In genomic region chr10:18879690-18880089, GRCm38 (mm10) we compare ENCODE assay signal across 23 mouse cellular contexts. TPM values are rescaled to one million over a fixed set of nuclear protein-coding genes. Genes with fewer than 3 reads are reported as not detected.
DNase-seq lines count a peak whose midpoint lies in the region; ATAC-seq and TF ChIP-seq lines count a peak whose summit lies in the region.
"Had no signal": no experiment of that assay in that cellular context is flagged by ENCODE, and none has a peak within 500 bp of the region (broad histone marks: within the 10 kb centered on the region; RNA-seq: fewer than 3 reads in every experiment).

No protein-coding gene starts in this region.

- H3K9me3 ChIP-seq in CH12.LX (replicated peaks; ENCODE audit: low read length): no peaks in the 10 kb centered on the region
- no peaks in the 10 kb centered on the region for H3K9me3 ChIP-seq in hindbrain, postnatal 0 days (ENCODE audit: low read length)
- H3K9me3 ChIP-seq: embryonic facial prominence, embryonic 10.5 days; embryonic facial prominence, embryonic 12.5 days; forebrain, embryonic 13.5 days; forebrain, embryonic 15.5 days had no signal

- H3K79me2 ChIP-seq in CH12.LX (replicated peaks; ENCODE audit: control insufficient read depth, extremely low read depth, insufficient read depth, poor library complexity, severe bottlenecking): no peaks in the 10 kb centered on the region

- peak; percentile 46 for DNase-seq in CH12.LX (ENCODE audit: extremely low read depth)
- peak; percentile 68 for DNase-seq in MEL-GATA-1-ER (ENCODE audit: extremely low read depth, low read depth)
- DNase-seq in hindbrain, postnatal 0 days (ENCODE audit: low spot score): no peak
- no peak for DNase-seq in adrenal gland, adult 8-10 months
- DNase-seq in ovary, postnatal 10 days (ENCODE audit: low spot score): no peak
- no peak for DNase-seq in left cerebral cortex, postnatal 4 days
- DNase-seq: adrenal gland, adult 2 months; adrenal gland, postnatal 14 days; adrenal gland, postnatal 36 days; B cell, adult 2 months; cerebellum, adult 18-20 months; cerebellum, adult 8-10 months; cerebellum, adult 9-11 months; cerebellum, postnatal 14 days; cerebellum, postnatal 36 days; forebrain, postnatal 0 days had no signal

- TF ChIP-seq EP300 in CH12.LX (IDR thresholded peaks at IDR 0.05; ENCODE audit: low read length): peak; percentile 37; the same call in 1 of the 2 replicates

- TF ChIP-seq RAD21 in CH12.LX (IDR thresholded peaks at IDR 0.05; ENCODE audit: low read depth, low read length): no peak

- no peak overlapping the region for H3K27ac ChIP-seq in CH12.LX (ENCODE audit: insufficient read depth, low read depth)
- no peak overlapping the region for H3K27ac ChIP-seq in hindbrain, postnatal 0 days
- H3K27ac ChIP-seq: embryonic facial prominence, embryonic 10.5 days; embryonic facial prominence, embryonic 12.5 days; forebrain, embryonic 13.5 days; forebrain, embryonic 15.5 days had no signal

- in situ Hi-C loops in CH12.LX (cut with MboI; ENCODE audit: low pct_ligation_motif_present, low pct_unique_long_range_greater_than_20kb, low sequenced_read_pairs): loop anchor here (25.0 kb wide), 1 partner anchor 317 kb away; no protein-coding TSS in a partner anchor

- dilution Hi-C loops in CH12.LX (cut with MboI; ENCODE audit: extremely low pct_ligation_motif_present, extremely low pct_unique_long_range_greater_than_20kb, low sequenced_read_pairs): no loop called here

- no peaks in the 10 kb centered on the region for H3K36me3 ChIP-seq in CH12.LX (replicated peaks in 1 of 2; ENCODE audit: control insufficient read depth in 1 of 2, insufficient read depth in 1 of 2, low read length in 1 of 2)
- no peaks in the 10 kb centered on the region for H3K36me3 ChIP-seq in hindbrain, postnatal 0 days (ENCODE audit: insufficient read depth, low read length)
- H3K36me3 ChIP-seq: embryonic facial prominence, embryonic 10.5 days; embryonic facial prominence, embryonic 12.5 days; forebrain, embryonic 15.5 days had no signal

- intact Hi-C loops in left cerebral cortex, postnatal 4 days (cut with DNase I): no loop called here

- H3K4me1 ChIP-seq in CH12.LX (ENCODE audit: control insufficient read depth in 1 of 2, insufficient read depth in 2 of 2): peaks cover 7 to 44% of the 10 kb centered on the region in 2 experiments
- H3K4me1 ChIP-seq in hindbrain, postnatal 0 days (ENCODE audit: insufficient read depth, low read length): no peaks in the 10 kb centered on the region
- H3K4me1 ChIP-seq: forebrain, embryonic 13.5 days; forebrain, embryonic 15.5 days had no signal

- WGBS in hindbrain, postnatal 0 days: 96% methylated on average over 1 of the region's 1 CpGs

- TF ChIP-seq POLR2A in CH12.LX (IDR thresholded peaks at IDR 0.05; ENCODE audit: low read depth, low read length): no peak

- no peaks in the 10 kb centered on the region for H3K27me3 ChIP-seq in CH12.LX (replicated peaks)
- no peaks in the 10 kb centered on the region for H3K27me3 ChIP-seq in hindbrain, postnatal 0 days (ENCODE audit: insufficient read depth, low read length)
- H3K27me3 ChIP-seq: embryonic facial prominence, embryonic 12.5 days; forebrain, embryonic 13.5 days; forebrain, embryonic 15.5 days had no signal

- ATAC-seq in granulocyte monocyte progenitor cell, adult 5-6 weeks (replicated peaks; ENCODE audit: poor library complexity, severe bottlenecking): peak; percentile 56
- ATAC-seq in megakaryocyte progenitor cell, adult 5-6 weeks (replicated peaks; ENCODE audit: poor library complexity): 0 out of 2 replicates have a peak, but pooled peaks have one; percentile 34
- ATAC-seq in hindbrain, postnatal 0 days: no peak
- ATAC-seq: CD4-positive, CD25-positive, alpha-beta regulatory T cell, adult 4 months; forebrain, embryonic 13.5 days; forebrain, embryonic 15.5 days; forebrain, postnatal 0 days had no signal

- H3K4me2 ChIP-seq in CH12.LX (ENCODE audit: insufficient read depth, low read depth, poor library complexity, severe bottlenecking): no peak overlapping the region
- H3K4me2 ChIP-seq in hindbrain, postnatal 0 days (ENCODE audit: low read depth, low read length): no peak overlapping the region
- H3K4me2 ChIP-seq: embryonic facial prominence, embryonic 12.5 days; forebrain, embryonic 13.5 days; forebrain, embryonic 15.5 days had no signal

- no peak overlapping the region for H3K9ac ChIP-seq in CH12.LX (ENCODE audit: insufficient read depth, low read depth)
- H3K9ac ChIP-seq in hindbrain, postnatal 0 days (replicated peaks; ENCODE audit: low read length): no peak overlapping the region
- H3K9ac ChIP-seq: embryonic facial prominence, embryonic 12.5 days; forebrain, embryonic 13.5 days; forebrain, embryonic 15.5 days; forebrain, postnatal 0 days had no signal

- no peak for TF ChIP-seq CTCF in CH12.LX (conservative IDR thresholded peaks at IDR 0.05 in 1 of 2, IDR thresholded peaks at IDR 0.05 in 1 of 2; ENCODE audit: low read depth in 2 of 2, low read length in 2 of 2)
- TF ChIP-seq CTCF in hindbrain, postnatal 0 days (IDR thresholded peaks at IDR 0.05; ENCODE audit: low read depth): no peak

- no peak overlapping the region for H3K4me3 ChIP-seq in CH12.LX (replicated peaks in 1 of 3; ENCODE audit: low read depth in 2 of 3, low read length in 2 of 3, poor library complexity in 1 of 3)
- no peak overlapping the region for H3K4me3 ChIP-seq in hindbrain, postnatal 0 days (ENCODE audit: low read length)
- H3K4me3 ChIP-seq: embryonic facial prominence, embryonic 10.5 days; embryonic facial prominence, embryonic 12.5 days; forebrain, embryonic 13.5 days; forebrain, embryonic 15.5 days had no signal

TF ChIP-seq in CH12.LX, 34 proteins besides CTCF, POLR2A, EP300 and RAD21:
- TF ChIP-seq SMC3 (IDR thresholded peaks at IDR 0.05; ENCODE audit: low read depth, low read length) (no peak), KAT2A (IDR thresholded peaks at IDR 0.05; ENCODE audit: insufficient replicate concordance, low read length) (no peak), ZKSCAN1 (IDR thresholded peaks at IDR 0.05; ENCODE audit: borderline replicate concordance, low read depth, low read length) (no peak), MAZ (IDR thresholded peaks at IDR 0.05; ENCODE audit: low read depth, low read length) (no peak), HCFC1 (IDR thresholded peaks at IDR 0.05; ENCODE audit: low read depth, low read length) (no peak), RCOR1 (conservative IDR thresholded peaks at IDR 0.05; ENCODE audit: low read depth, low read length) (no peak), NELFE (IDR thresholded peaks at IDR 0.05; ENCODE audit: low read depth, low read length) (no peak), PAX5 (IDR thresholded peaks at IDR 0.05; ENCODE audit: low read length) (no peak), MAX (IDR thresholded peaks at IDR 0.05; ENCODE audit: low read length) (no peak), CHD2 (IDR thresholded peaks at IDR 0.05; ENCODE audit: low read length) (no peak), USF1 (IDR thresholded peaks at IDR 0.05; ENCODE audit: low read depth, low read length) (no peak), ETS1 (conservative IDR thresholded peaks at IDR 0.05; ENCODE audit: low read depth, low read length) (no peak), MXI1 (IDR thresholded peaks at IDR 0.05; ENCODE audit: low read depth, low read length) (no peak), POLR2AphosphoS2 (IDR thresholded peaks at IDR 0.05; ENCODE audit: low read depth, low read length) (no peak), ZC3H11A (IDR thresholded peaks at IDR 0.05; ENCODE audit: low read depth, low read length) (no peak), NRF1 (IDR thresholded peaks at IDR 0.05; ENCODE audit: low read depth, low read length) (no peak), SIN3A (IDR thresholded peaks at IDR 0.05; ENCODE audit: low read length) (no peak), USF2 (conservative IDR thresholded peaks at IDR 0.05; ENCODE audit: low read depth, low read length) (no peak)
TF ChIP-seq in CH12.LX: peak in this region for 0.

RNA-seq across cellular contexts. Expression of gene Perp, which starts 34.9 kb away (rescaled TPM):
- total RNA-seq in CH12.LX (2012; rRNA removed) (0.38 and 0.51 TPM in 2 replicates), CH12.LX (2014; rRNA removed) (not detected in 2 replicates)
- 0.16 TPM in 1 of 2 replicates, not detected in the other for polyA plus RNA-seq in CH12.LX (2012; ENCODE audit: insufficient read length, low read depth)
- total RNA-seq in granulocyte monocyte progenitor cell, adult 5-6 weeks (2014; fragmentation: Nextera tagmentation): 0.88 and 2.6 TPM in 2 replicates
- total RNA-seq in granulocyte monocyte progenitor cell, adult 5-6 weeks (2017): 2.0 and 2.7 TPM in 2 replicates
- 0.42 and 1.1 TPM in 2 replicates for total RNA-seq in megakaryocyte progenitor cell, adult 5-6 weeks (2015)
- total RNA-seq in megakaryocyte progenitor cell, adult 5-6 weeks (2017): 1.3 and 1.4 TPM in 2 replicates
- 20.1 and 20.9 TPM in 2 replicates for total RNA-seq in hindbrain, postnatal 0 days (2014; rRNA removed)
- polyA plus RNA-seq in hindbrain, postnatal 0 days (2015; fragmentation: Nextera tagmentation; extraction: Ambion mirVana): 24.9 and 26.4 TPM in 2 replicates
- total RNA-seq in adrenal gland, adult 8-10 months (2022): 1 to 10 TPM; 3.2 to 4.5 (median 3.8) TPM
- 1 to 10 TPM; 4.5 to 5.6 TPM for total RNA-seq in left cerebral cortex, postnatal 4 days (2021)

Comparison
In these comparisons a context has a peak if more than half of its experiments do, and no peak if none do; other contexts are left out.
1. DNase-seq: peak in CH12.LX (single experiment) and MEL-GATA-1-ER (single experiment); none in hindbrain, postnatal 0 days (single experiment), adrenal gland, adult 8-10 months (single experiment), ovary, postnatal 10 days (single experiment) and left cerebral cortex, postnatal 4 days (single experiment).